Mouse (Mus musculus) megakaryocyte, embryonic 14.5 days (primary cell): Measurements from ENCODE around the gene Acot2.

Experiments used
- FLI1 ChIP-seq: IDR thresholded peaks from 2 replicates; pipeline ENCODE4 v1.6.1; 2012; ENCODE audit warnings: low read length, inconsistent platforms, mixed read lengths
- GATA1 ChIP-seq: IDR thresholded peaks from 3 replicates; pipeline ENCODE4 v1.6.1; 2012; ENCODE audit warnings: mixed read lengths, low read length, inconsistent platforms, borderline replicate concordance

DNA sequence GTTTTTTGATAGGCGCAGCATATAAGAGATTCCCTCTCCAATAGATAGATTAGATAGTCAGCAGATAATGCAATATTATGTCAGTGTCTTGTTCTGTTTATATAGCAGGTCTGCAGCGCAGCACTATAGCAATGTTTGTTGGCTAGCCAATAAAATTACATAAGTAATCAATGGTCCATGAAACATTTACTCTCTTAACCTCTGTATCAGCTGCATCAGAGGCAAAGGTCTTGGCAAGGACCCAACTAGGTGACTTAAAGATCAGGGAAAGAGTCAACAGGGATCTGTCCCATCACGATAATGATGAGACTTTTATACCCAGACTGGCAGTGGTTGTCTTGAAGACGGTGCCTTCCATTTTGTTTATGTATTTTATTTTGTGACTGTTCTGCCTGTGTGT is 45.2 kb downstream of the Acot2 start:
- TF ChIP-seq FLI1, result no peak
- TF ChIP-seq GATA1, result no peak
